Mouse (Mus musculus): ENCODE results near the gene Ndufv3. TPM values are rescaled to one million over a fixed set of nuclear protein-coding genes. Genes with fewer than 3 reads are reported as not detected.
A peak's percentile ranks its signal among the peaks of the same experiment; 100 is the strongest.

Gene Ndufv3
- polyA plus RNA-seq, 1 experiment, result 59.9 TPM

GRCm38 (mm10) chr17:31556253-31556652, 36.3 kb downstream of the Ndufv3 start:
- Histone ChIP-seq H3K27me3 (ENCODE audit: control insufficient read depth, insufficient read depth, low read length) (no peaks in the 10 kb centered on the region), H3K27ac (ENCODE audit: control insufficient read depth, insufficient read depth, low read depth, low read length) (no peak overlapping the region), H3K4me1 (ENCODE audit: control insufficient read depth, insufficient read depth, low read length) (no peaks in the 10 kb centered on the region; the same call in 1 of the 2 replicates), H3K36me3 (ENCODE audit: control insufficient read depth, insufficient read depth, low read length) (no peaks in the 10 kb centered on the region), H3K4me3 (ENCODE audit: control insufficient read depth, low read depth, low read length) (no peak overlapping the region)
- TF ChIP-seq CTCF (IDR thresholded peaks at IDR 0.05; ENCODE audit: control insufficient read depth, insufficient read depth, insufficient replicate concordance, low read depth, low read length), result no peak
- no peak for TF ChIP-seq POLR2A (IDR thresholded peaks at IDR 0.05; ENCODE audit: control insufficient read depth, low read depth, low read length)

GRCm38 (mm10) chr17:31557124-31557880, 37.4 kb downstream of the Ndufv3 start:
- no peaks in the 10 kb centered on the region for H3K36me3 ChIP-seq (ENCODE audit: control insufficient read depth, insufficient read depth, low read length)
- H3K27ac ChIP-seq (ENCODE audit: control insufficient read depth, insufficient read depth, low read depth, low read length), result no peak overlapping the region
- TF ChIP-seq POLR2A (IDR thresholded peaks at IDR 0.05; ENCODE audit: control insufficient read depth, low read depth, low read length) (no peak), CTCF (IDR thresholded peaks at IDR 0.05; ENCODE audit: control insufficient read depth, insufficient read depth, insufficient replicate concordance, low read depth, low read length) (no peak)
- H3K4me1 ChIP-seq (ENCODE audit: control insufficient read depth, insufficient read depth, low read length), result no peaks in the 10 kb centered on the region; the same call in 1 of the 2 replicates
- H3K4me3 ChIP-seq (ENCODE audit: control insufficient read depth, low read depth, low read length), result no peak overlapping the region
- no peaks in the 10 kb centered on the region for H3K27me3 ChIP-seq (ENCODE audit: control insufficient read depth, insufficient read depth, low read length)

GRCm38 (mm10) chr17:31557947-31558542, 38.1 kb downstream of the Ndufv3 start:
- no peak overlapping the region for H3K27ac ChIP-seq (ENCODE audit: control insufficient read depth, insufficient read depth, low read depth, low read length)
- H3K4me1 ChIP-seq (ENCODE audit: control insufficient read depth, insufficient read depth, low read length), result no peaks in the 10 kb centered on the region; the same call in 1 of the 2 replicates
- H3K4me3 ChIP-seq (ENCODE audit: control insufficient read depth, low read depth, low read length), result no peak overlapping the region
- no peaks in the 10 kb centered on the region for H3K36me3 ChIP-seq (ENCODE audit: control insufficient read depth, insufficient read depth, low read length)
- H3K27me3 ChIP-seq (ENCODE audit: control insufficient read depth, insufficient read depth, low read length), result no peaks in the 10 kb centered on the region
- no peak for TF ChIP-seq CTCF (IDR thresholded peaks at IDR 0.05; ENCODE audit: control insufficient read depth, insufficient read depth, insufficient replicate concordance, low read depth, low read length)
- no peak for TF ChIP-seq POLR2A (IDR thresholded peaks at IDR 0.05; ENCODE audit: control insufficient read depth, low read depth, low read length)

- TF ChIP-seq POLR2A (IDR thresholded peaks at IDR 0.05; ENCODE audit: control insufficient read depth, low read depth, low read length) (no peak), CTCF (IDR thresholded peaks at IDR 0.05; ENCODE audit: control insufficient read depth, insufficient read depth, insufficient replicate concordance, low read depth, low read length) (no peak)
- H3K27ac ChIP-seq (ENCODE audit: control insufficient read depth, insufficient read depth, low read depth, low read length), result no peak overlapping the region
- peaks cover 6% of the 10 kb centered on the region for H3K4me1 ChIP-seq (ENCODE audit: control insufficient read depth, insufficient read depth, low read length)
- no peaks in the 10 kb centered on the region for H3K27me3 ChIP-seq (ENCODE audit: control insufficient read depth, insufficient read depth, low read length)
- no peaks in the 10 kb centered on the region for H3K36me3 ChIP-seq (ENCODE audit: control insufficient read depth, insufficient read depth, low read length)
- no peak overlapping the region for H3K4me3 ChIP-seq (ENCODE audit: control insufficient read depth, low read depth, low read length)
Observed at GRCm38 (mm10) chr17:31559021-31559789, 39.3 kb downstream of the Ndufv3 start.

GRCm38 (mm10) chr17:31563632-31564014, 43.7 kb downstream of the Ndufv3 start:
- TF ChIP-seq POLR2A (IDR thresholded peaks at IDR 0.05; ENCODE audit: control insufficient read depth, low read depth, low read length), result no peak
- TF ChIP-seq CTCF (IDR thresholded peaks at IDR 0.05; ENCODE audit: control insufficient read depth, insufficient read depth, insufficient replicate concordance, low read depth, low read length), result 0 out of 2 replicates have a peak, but pooled peaks have one; percentile 1
- peaks cover 15% of the 10 kb centered on the region for H3K4me1 ChIP-seq (ENCODE audit: control insufficient read depth, insufficient read depth, low read length)
- peak overlapping the region; percentile 92 for H3K27ac ChIP-seq (ENCODE audit: control insufficient read depth, insufficient read depth, low read depth, low read length)
- H3K27me3 ChIP-seq (ENCODE audit: control insufficient read depth, insufficient read depth, low read length), result no peaks in the 10 kb centered on the region
- no peaks in the 10 kb centered on the region for H3K36me3 ChIP-seq (ENCODE audit: control insufficient read depth, insufficient read depth, low read length)
- peak overlapping the region; percentile 91 for H3K4me3 ChIP-seq (ENCODE audit: control insufficient read depth, low read depth, low read length)

GRCm38 (mm10) chr17:31564015-31564857, 44.3 kb downstream of the Ndufv3 start, which contains the start of gene Pknox1:
Pknox1 (plus strand) TSS chr17:31564734.
- Histone ChIP-seq H3K27me3 (ENCODE audit: control insufficient read depth, insufficient read depth, low read length) (no peaks in the 10 kb centered on the region), H3K4me3 (ENCODE audit: control insufficient read depth, low read depth, low read length) (peak within 1 kb of the TSS; percentile 99), H3K4me1 (ENCODE audit: control insufficient read depth, insufficient read depth, low read length) (peaks cover 15% of the 10 kb centered on the region), H3K36me3 (ENCODE audit: control insufficient read depth, insufficient read depth, low read length) (no peaks in the 10 kb centered on the region), H3K27ac (ENCODE audit: control insufficient read depth, insufficient read depth, low read depth, low read length) (peak within 1 kb of the TSS; percentile 96)
- TF ChIP-seq POLR2A (IDR thresholded peaks at IDR 0.05; ENCODE audit: control insufficient read depth, low read depth, low read length) (peak; percentile 50; the same call in 1 of the 2 replicates), CTCF (IDR thresholded peaks at IDR 0.05; ENCODE audit: control insufficient read depth, insufficient read depth, insufficient replicate concordance, low read depth, low read length) (no peak)
